Mouse (Mus musculus): ENCODE results near the gene Krt20.

The Krt20 gene

DNA sequence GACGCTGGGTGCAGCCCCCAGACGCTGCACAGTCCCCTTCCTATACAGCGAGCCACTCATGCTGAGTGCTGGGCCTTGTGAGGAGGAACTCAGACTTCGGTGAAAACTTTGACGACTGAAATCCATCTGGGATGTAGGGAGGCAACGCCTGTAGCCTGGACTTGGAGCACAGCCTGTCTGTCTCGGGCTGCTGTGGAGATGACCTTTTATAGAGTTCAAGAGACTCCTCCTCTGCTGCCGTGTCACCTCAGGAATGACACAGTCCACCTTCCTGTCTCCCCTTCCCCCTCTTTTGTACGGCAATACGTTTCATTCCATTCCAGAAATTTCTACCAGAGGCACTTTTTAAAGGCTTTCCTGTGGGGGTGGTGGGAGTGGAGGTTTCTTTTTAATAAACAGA is at the start of gene Krt20:
TSS of gene Krt20 (minus strand) at position 179 of the 400 bp plus-strand sequence.
- DNase-seq (ENCODE audit: low read depth, low spot score): no peak

DNA sequence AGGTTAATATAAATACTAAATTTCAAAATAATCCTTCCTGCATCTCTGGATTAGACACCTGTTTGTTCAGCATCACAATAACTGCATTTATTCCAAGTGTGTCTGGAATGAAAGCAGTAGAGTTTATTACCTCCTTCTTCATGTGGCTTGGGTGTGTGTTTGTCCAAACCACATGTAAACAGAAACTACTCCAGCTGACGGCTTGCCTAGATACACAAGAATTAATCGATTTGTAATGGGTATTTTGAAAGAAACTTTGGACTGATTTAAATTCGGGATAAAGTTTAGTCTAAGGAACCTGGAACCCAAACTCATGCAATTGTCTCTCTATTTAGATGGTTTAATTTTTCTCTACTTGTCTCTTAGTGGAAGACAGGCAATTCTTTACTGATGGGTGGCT is 37.0 kb upstream of the Krt20 start:
- DNase-seq (ENCODE audit: low read depth, low spot score): no peak

DNA sequence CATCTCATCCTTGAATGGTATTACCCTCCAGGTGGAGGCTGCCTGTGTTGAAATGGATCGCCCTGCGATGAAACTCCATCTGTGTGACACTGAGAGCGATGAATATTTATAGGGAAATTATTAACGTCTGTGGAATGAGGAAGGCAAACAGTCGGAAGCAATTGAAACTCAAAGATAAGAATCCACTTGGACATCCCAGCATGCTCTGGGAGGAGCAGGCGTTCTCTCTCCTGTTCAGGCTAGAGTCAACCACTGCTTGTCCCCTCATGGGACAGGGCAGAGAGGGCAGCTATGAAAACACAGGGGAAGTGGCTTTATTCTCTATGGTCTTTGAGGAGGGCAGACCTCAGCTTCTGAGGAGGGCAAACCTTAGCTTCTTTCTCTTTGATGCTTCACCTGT is 35.5 kb upstream of the Krt20 start:
- DNase-seq (ENCODE audit: low read depth, low spot score): no peak

DNA sequence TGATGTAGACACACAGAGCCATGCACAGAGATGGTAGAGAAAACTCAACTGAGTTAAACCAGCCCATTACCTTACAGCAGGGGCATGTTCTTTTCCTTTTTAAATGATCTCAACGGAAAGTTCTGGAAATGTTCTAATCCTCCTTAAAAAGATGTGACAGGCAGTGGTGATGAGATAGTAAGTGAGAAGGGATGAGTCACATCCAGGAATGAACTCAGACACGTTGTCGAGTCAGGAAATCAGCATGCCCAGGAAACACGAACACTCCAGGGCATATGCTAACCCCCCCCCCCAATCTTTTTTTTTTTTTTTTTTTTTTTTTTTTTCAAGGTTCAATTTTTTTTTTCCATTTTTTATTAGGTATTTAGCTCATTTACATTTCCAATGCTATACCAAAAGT is 34.5 kb upstream of the Krt20 start:
- DNase-seq (ENCODE audit: low read depth, low spot score): no peak

DNA sequence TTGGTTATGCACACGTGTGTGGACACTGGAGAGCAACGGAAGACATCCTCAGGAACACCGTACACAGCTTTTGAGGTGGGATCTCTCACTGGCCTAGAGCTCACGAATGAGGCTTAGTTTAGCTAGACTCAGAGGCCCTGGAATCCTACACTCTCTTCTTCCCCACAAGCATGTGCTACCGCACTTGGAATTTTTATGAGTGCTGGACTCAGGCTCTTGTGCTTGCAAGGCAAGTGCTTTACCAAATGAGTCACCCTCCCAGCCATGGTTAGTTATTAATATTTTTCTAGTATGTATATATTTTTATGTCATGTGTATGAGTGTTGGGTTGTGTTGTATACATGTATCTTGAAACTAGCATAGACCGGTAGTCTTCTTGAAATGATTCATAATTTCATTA is 34.0 kb upstream of the Krt20 start:
- no peak for DNase-seq (ENCODE audit: low read depth, low spot score)

DNA sequence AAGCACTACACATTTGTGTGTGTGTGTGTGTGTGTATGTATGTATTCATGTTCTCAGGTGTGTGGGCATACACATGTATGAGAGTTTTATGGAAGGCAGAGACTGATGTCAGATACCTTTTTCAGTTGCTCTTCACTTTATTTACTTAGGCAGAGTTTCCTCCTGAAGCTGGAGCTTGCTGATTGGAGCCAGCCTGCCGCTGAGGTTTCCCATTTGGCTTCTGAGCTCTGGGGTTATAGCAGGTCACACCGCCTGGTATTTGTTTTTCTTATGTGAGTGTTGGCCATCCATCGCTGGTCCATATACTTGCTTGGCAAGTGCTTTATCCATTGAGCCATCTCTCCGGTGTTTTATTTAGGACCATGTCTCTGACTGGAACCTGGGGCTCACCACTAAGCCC is 31.3 kb upstream of the Krt20 start:
- DNase-seq (ENCODE audit: low read depth, low spot score): no peak

DNA sequence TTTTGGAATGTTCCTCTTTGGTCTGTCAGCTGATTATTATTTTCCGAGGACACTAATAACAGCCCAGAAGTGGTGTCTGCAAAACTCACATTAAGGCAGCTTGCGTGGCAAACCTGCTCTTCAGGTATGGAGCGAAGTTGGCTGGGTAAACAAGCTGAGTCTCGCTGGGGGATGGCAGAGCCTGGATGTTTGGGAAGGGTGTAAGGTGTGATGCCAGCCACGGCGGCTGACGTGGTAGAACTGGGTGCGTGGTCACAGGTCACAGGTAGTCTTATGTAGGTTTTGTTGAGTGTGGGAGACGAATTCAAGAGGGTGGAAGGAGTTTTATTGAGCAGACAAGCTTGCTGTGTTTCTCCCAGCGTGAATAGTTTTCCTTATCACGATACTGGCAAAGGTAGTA is 30.6 kb upstream of the Krt20 start:
- no peak for DNase-seq (ENCODE audit: low read depth, low spot score)

DNA sequence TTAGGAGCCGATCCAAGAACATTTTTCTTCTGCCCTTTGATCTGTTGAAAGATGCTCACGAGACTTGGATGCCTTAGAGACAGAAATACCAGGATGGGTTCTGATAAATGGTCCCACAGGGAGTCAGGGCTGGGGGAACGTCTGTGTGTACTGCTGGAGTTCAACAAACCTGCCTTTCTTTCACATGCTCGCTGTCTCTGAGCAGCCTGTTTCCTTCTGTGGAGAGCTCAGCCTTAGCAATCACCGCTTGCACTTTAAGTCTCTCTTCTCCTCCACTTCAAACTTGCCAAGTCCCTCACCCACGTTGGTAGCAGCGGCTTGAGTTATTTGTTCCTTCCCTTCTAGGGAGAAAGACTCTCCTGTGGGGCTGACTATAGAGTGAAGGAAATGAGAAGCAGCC is 28.4 kb upstream of the Krt20 start:
- no peak for DNase-seq (ENCODE audit: low read depth, low spot score)

DNA sequence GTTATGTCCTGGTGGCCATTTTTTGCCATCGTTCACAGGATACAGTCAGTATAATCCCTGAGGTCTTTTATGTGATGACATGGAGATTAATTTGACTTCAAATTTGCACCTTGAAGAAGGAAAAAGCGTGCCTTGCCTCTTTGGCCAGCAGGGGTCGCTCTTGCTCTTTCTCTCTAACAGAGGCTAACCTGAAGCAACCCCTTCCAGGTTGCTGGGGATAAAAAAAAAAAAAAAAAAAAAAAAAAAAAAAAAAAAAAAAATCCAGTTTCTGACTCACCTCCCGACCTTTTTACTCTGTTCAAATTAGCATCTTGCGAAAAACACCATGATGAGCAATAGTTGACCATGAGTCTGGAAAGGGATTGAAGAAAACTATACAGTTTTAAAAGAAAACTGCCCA is 26.9 kb upstream of the Krt20 start:
- peak; percentile 47 for DNase-seq (ENCODE audit: low read depth, low spot score)

DNA sequence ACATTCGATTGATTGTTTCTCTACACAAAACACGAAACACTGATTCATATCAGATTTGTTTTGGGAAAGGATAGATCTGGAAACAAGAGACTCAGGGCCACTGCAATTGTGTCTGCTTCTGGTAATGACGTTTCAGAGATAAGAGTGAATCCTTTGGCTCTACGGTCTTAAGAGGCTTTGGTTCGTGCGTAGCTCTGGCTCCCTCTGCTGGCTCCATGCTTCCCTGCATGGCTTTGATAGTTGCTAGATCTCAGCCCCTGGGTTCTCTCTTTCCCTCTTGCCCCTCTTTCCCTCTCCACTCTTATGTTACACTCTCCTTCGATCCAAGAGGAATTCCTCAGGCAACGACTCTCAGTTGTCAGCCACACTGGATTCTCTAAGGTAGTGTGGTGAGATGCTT is 25.2 kb upstream of the Krt20 start:
- peak; percentile 56 for DNase-seq (ENCODE audit: low read depth, low spot score)

DNA sequence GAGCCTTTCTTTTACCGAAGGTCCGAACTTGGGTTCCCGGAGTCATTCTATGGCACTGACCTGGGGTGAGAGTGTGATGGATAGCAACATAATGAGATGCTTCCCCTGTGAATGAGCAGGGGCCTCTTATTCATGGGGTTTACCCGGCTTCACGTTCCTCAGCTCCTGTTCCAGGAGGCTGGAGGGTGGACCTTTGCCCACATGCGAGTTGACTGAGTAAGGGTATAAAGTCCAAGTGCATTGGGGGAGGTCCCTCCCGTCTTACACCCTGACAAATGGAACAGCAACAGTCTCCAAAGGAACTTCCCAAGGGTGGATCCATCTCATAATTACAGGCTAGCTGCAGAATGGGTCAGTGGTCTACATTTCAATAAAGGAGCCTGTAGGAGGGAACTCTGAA is 23.8 kb upstream of the Krt20 start:
- DNase-seq (ENCODE audit: low read depth, low spot score): no peak

DNA sequence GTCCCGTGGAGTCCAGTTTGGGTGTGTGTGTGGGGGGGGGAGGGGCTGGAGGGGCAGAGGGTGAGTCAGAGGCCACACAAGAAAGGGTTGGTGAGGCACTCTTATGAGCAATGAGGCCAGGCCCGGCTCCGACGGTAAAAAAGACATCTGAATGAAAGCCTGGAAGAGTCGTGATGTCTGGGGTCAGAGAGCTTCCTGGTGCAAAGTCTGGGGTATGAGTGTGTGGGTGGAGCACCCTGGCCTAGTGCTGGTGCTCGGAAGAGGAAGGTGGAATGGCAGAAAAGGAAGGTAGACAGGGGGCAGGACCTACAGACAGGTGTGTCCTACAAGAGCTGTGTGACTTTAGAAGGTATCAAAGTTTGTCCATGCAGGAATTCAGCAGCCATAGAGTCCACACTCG is 20.9 kb upstream of the Krt20 start:
- DNase-seq (ENCODE audit: low read depth, low spot score): no peak

DNA sequence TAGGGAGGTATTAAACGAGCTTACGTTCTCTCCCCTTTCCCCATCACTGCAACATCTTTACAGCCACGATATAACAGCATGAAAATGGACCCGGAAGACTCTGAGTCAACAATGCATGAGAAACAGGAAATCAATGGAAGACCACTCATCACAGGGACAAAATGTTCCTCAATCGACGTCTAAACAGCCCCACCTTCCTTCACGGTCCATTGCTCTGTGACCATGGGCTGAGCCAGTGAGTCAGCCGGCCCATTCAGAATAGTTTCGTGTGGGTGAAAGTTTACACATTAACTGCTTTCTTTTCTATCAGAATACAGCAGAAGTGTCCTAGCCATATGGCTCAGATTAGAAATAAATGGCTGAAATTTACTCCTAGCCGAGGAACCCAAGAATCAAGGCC is 16.8 kb upstream of the Krt20 start:
- no peak for DNase-seq (ENCODE audit: low read depth, low spot score)

DNA sequence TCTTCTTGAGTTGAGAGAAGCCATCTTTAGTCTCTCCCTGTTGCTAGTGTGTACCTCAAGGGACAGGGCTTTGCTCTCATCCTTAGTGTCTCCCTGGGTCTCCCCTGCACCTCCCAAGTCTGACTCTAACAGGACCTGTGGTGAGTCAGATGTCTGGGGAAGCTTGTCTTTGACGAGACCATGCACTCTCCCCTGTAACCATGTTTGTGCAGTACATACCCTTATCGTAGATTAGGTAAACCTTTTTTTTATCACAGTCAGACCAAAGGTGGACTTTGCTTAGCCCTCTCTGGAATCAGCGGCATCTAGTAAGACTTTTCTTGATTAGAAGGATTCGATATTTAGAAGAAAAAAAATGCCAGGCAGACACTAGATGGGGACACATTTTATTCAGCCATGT is 16.1 kb upstream of the Krt20 start:
- DNase-seq (ENCODE audit: low read depth, low spot score): no peak

DNA sequence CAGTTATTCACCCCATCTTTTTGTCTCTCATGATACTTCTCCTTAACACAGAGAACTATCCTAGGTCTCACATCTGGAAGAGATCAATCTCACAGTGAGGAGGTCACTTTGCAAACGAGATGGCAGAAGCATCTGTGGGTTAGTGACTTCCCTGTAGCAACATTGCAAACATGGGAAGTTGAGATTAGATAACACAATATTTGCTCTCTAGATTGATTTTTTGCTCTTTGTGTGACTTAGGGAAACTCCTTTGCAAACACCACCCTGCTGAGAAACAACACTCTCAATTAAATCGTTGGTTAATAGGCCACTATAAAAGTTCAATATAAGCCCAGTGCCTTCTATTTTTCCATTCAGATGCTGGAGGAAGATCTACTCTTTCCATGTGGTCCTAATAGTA is 10.8 kb upstream of the Krt20 start:
- no peak for DNase-seq (ENCODE audit: low read depth, low spot score)

DNA sequence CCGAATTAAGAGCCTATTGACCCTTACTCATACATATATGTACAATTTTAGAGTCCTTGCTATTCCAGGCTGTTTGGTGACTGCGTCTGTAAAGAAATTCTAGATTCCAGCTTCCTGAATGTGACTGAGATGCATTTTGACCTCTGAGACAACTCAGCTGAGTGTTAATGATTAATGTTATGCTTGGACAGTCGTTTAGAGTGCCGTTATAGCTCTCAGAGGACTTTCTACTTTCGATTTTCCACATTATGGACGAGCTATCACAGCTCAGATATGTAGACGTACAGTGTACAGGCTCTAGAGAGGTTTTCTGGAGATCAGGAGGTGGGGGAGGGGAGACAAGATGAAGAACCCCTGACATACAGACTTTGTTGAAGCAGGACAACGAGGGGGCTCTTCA is 3.3 kb upstream of the Krt20 start:
- no peak for DNase-seq (ENCODE audit: low read depth, low spot score)

DNA sequence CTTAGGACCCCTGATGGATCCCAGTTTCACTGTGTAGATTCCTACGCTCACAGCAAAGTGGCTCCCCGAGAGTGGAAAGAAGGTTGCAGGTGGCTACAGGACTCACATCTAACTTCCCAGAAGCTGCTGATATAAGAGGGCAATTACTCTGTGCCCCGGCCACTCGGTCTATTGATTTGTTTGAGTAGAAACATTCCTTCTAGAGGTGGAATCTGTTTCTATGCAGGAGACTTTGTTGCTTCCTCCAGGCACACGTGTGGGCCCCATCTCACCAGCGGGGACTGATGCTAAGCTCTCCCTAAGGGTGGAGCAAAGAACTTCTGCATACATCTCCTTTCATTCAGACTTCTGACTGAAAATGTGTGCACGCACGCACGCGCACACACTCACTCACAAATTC is 1.5 kb upstream of the Krt20 start:
- no peak for DNase-seq (ENCODE audit: low read depth, low spot score)

DNA sequence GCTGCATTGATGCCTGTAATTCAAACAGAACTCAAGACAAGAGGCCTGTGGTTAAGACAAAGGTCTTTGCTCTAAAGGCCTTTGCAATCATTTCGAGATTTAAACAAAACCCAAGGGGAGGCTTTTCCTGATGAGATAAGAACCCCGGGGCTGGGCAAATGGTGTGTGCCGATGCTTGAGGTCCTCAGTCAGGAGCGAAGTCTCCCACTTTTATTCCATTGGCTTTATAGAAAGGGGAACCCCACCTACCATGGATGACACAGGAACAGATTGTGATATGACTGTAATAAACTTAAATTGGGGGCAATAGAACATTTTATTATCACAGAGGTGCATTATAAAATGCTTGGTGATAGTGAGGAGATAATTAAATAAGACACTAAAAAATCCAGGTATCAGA is 1.3 kb downstream of the Krt20 start:
- no peak for DNase-seq (ENCODE audit: low read depth, low spot score)

DNA sequence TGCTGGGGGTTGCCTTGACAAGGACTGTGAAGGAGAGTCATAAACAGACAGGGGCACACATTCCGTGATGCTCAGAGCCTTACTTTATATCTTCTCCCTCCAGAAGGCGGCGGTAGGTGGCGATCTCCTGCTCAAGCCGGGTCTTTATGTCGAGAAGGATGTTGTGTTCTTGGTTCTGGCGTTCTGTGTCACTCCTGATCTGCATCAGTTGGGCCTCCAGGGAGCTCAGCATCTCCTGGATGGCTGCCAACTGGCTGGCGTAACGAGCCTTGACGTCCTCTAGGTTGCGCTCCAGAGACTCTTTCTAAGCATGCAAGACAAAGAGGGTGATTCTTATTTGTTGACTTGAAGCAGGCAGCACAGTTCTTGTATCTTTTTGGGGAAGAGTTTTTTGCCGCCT is 7.3 kb downstream of the Krt20 start:
- peak; percentile 33 for DNase-seq (ENCODE audit: low read depth, low spot score)

DNA sequence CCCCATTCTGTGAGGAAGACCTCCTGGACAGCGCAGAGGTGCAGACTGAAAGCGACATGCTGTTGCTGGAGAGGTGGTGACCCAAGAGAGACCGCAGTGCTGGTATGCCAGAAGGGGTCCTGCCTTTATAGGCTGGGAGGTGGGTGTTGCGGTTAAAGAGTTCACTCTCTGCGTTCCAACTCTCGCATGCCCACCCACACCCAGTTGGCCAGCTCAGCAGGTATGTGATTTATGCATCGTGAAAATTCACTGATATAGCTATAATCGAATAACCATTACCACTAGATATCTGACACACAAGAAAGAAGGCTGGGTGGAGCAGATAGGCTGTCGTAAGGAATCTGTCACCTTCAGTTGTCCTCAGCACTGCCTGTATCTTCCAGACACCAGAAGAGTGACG is 15.8 kb downstream of the Krt20 start, which contains the start of gene Krt12:
TSS of gene Krt12 (minus strand) at position 101 of the 400 bp plus-strand sequence.
- no peak for DNase-seq (ENCODE audit: low read depth, low spot score)

DNA sequence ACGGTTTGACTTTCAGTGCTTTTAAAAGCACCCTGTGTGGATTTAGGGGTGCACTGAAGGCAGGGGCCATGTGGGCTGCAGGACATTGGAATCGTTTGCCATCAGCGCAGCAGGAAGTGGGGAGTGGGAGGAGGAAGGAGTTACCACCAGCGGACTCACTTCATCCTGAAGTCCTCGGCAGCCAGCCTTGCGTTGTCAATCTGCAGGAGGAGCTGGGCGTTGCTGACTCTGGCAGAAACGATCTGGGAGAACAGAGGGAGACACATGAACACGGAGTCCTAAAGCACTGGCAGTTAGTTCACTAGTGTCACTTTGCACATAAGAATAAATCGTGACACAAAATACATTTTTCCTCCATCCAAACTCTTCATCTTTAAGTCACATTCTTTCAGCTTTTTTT is 17.4 kb downstream of the Krt20 start:
- no peak for DNase-seq (ENCODE audit: low read depth, low spot score)

DNA sequence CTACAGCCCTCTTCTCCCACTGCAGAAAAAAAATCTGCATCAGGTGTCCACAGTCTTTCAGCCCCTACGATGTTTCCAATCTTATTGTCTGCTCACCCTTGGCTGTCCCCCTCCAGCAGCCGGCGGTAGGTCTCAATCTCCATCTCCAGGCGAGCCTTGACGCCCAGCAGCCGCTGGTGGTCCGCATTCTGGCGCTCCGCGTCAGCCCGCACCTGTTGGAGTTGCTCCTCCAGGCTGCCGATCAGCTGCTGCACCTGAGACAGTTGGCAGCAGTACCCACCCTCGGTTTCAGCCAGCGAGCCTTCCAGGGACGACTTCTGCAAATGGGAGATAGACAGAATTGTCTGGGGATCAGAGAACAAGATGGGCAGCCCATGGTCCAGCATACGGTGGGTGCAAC is 20.1 kb downstream of the Krt20 start:
- DNase-seq (ENCODE audit: low read depth, low spot score): no peak

DNA sequence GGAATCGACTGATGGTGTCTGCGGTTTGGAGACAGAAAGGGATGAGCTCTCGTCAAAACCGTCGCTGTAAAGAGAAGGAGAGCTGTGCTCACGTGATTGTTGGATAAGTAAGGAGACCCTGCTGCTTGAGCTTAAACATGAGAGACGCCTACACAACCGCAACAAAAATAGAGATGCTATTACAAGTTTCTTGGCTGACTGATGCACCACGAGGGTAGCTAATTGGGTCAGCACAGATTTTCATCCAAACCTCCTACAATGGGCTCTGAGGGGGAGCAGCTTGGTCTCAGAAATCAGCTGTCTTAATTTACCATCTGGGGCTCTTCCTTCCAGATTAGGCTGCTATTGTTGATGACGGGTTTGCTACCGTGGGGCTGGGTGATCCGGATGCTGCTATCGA is 21.0 kb downstream of the Krt20 start:
- no peak for DNase-seq (ENCODE audit: low read depth, low spot score)

DNA sequence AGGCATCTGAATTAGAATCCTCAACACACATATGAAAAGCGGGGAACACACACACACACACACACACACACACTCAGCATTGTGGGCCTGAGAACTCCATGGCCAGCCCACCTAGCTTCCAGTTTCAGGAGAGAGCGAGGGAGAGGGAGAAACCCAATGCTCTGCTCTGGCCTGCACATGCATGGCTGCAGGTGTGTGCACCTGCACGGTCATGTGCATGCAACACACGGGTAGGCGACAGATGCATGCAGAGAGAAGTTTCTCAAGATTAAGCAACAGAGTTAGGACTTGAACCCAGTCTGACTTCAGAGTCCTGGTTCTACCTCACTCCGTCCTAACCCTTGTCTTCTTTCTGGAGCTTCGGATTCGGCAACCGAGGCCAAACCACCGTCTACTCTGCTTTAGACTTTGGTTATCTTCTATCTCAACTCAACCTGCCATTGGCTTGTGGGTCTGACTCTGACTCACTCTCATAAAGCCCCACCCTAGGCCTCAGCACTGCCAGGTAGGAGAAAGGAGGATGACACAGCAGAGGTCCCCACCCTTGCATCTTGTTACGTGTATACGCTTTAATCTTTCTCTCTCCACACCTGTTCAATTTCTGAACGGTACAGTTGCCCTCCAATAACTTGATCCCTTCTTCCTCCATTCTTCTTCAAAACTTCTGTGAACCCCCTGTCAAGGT is 23.3 kb downstream of the Krt20 start:
- DNase-seq (ENCODE audit: low read depth, low spot score): no peak
